Mouse (Mus musculus) thymus, postnatal 4 days (tissue): ENCODE measurements around the gene Smap1.

Source experiments
- DNase-seq: peaks from one replicate; pipeline ENCODE4 v3.0.0; 2021

Gene Smap1

DNA sequence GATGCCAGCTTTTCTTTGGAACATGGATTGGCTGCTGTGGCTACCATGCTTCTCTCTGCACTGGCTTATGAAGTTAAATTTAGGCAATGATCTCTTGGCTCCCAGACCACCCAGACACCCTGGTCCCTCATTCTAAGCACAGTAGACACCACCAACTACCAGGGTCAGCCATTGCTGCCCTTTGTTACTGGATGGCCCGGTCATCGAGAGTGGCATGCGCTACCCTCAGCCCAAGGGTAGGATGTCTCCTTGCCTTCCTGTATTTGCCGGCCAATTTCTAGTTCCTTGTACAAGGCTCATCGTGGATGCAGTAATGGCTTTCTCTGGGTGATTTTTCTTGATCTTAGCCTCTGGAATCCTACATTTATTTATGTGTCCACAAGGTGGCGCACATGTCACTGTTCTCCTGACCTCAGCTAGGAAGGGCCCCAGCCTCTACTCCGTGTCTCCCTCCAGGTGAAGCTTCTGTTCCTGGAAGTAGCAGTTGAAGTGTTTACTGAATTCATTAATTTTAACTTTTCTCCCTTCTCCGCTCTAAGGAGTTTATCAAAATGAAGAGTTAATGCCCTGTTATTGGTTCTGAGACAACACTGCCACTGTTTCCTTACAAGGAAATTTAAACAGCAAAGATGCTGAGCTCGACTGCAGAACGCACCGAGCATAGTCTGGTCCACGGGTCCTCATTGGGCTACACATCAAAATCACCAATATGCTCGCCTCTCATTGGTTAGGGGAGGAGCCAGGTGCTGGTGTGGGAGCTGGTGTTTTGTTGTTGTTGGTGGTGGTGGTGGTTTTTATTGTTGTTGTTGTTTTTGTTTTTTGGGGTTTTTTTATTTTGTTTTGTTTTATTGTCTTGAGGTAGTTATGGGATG, 95.0 kb downstream of the Smap1 start:
- DNase-seq, result peak; percentile 56

DNA sequence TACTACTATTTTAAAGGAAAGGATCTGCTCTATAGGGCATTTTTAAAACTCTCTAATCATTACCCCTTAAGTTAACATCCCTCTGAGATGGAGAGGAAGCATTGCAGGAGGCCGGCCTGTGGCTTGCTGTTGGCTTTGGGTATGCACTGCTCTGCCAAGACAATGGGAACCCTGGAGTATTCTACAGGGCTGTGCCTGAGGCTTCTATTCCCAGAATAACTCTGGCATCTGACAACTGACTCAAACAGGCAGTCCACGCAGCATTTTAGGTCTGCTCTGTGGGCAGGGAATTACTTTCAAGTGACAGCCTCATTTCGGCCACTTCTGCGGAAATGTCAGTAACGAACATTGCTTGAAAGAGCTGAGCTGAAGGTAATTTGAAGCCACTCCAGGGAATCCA, 100.5 kb downstream of the Smap1 start:
- no peak for DNase-seq

DNA sequence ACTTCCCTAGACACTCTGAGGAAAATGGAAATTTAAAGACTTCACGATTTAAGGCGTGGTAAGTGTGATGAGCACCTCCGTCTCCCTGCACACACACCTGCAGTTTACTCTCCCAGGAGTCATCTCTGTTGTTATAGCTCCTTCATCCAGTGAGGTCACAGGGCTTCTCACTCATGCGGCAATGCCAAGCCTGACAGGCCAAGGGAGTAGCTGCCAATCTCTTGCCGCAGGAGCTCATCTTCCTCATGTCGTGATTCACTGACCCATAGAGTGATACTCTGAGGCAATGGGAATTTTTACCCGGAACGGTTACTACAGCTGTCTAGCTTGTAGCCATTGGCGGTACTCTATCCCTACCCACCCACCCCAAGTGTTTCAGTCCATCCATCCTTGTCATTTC, 123.8 kb downstream of the Smap1 start:
- DNase-seq, result no peak
